Mouse (Mus musculus) embryonic stem cell, embryonic (primary cell): ENCODE data around the gene Xrra1.

ENCODE experiments used
- CTCF ChIA-PET, 4 experiments: fragments of 300-600 bp in 2 of 4; fragments of 350-600 bp in 2 of 4; sonication (Branson Sonifier 250); formaldehyde crosslinking; loops; one replicate each; lab custom pipeline; 2022; ENCODE audit warnings: inconsistent platforms in 2 of 4; lab: Charles Lee
- POLR2A ChIA-PET, 4 experiments: fragments of 300-600 bp in 2 of 4; fragments of 350-600 bp in 2 of 4; sonication (Branson Sonifier 250); formaldehyde crosslinking; loops; one replicate each; lab custom pipeline; 2022; ENCODE audit warnings: antibody characterized with exemption in 4 of 4, inconsistent platforms in 1 of 4; lab: Charles Lee

Gene Xrra1

DNA sequence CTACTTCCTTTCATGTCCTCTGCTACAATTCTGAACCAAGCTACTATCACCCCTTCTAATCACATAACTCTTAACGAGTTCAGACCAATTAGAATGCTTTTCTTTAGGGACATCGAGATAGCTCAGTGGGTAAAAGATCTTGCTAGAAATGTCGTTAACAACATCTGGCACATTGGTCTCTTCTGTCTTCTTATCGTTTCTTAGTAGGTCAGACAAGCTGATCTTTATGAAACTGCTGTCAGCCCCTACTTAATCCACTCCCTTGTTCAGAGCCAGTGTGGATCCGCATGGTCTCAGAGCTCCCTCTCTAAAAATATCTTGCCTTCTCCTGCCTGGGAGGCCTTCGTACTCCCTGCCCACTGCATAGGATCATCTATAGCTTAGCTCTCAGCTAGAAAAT lies 15.0 kb downstream of the Xrra1 start:
- ChIA-PET CTCF (no interaction called here), POLR2A (interaction anchor here in 2 of 4 experiments (0.5 to 3.0 kb wide), 5 partner anchors 10 to 18 kb away, joined by 3 to 10 read pairs (median 4); partner anchors contain the start of genes Spcs2 (in 1 of the 2) and Xrra1 (in 1 of the 2))

DNA sequence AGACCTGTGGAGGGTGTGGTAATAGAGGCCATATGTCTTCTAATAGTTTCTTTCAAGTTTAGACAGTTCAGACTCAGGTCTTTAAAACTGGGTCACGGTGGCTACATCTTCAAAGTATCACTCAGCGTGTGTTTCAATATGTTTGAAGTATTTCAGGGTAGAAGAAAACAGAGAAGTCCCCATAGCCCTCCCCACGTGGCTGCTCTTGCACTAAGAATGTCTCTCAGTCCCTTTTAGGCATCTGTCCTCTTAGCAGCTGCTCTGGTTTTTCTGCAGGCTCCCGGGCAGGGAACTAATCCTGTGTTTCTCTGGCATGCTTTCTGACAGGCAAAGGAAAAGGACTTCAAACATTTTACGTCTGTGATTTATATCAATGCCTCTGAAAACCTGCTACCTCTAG lies 17.0 kb downstream of the Xrra1 start:
- ChIA-PET CTCF (interaction anchor here (0.6 to 2.0 kb wide), 64 partner anchors 8 to 405 kb away, joined by 3 to 27 read pairs (median 4); partner anchors contain the start of gene Tpbgl (in 2 of the 4)), POLR2A (interaction anchor here in 2 of 4 experiments (0.8 to 3.0 kb wide), 6 partner anchors 12 to 392 kb away, joined by 3 to 10 read pairs (median 4); partner anchors contain the start of genes Rps3 (in 1 of the 2) and Spcs2 (in 1 of the 2))

DNA sequence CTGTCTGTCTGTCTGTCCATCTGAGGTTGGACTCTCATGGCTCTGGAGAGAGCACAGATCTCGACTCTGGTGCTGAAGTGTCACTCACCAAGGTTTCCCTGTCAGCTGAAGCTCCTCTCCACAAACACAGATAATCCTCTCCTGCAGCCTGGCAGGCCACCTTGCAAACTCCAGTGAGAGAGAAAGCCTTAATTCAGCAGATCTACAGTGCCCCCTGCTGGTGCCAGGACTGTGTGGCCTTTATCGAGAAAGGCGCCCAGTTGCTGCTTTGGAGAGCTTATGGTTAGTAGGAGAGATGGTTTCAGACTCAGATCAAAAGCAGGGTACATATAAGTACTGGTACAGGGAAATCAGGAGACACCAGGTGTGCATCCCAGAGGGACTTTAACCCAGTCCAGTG lies 17.4 kb downstream of the Xrra1 start:
- CTCF ChIA-PET: interaction anchor here (0.5 to 2.0 kb wide), 83 partner anchors 9 to 855 kb away, joined by 3 to 27 read pairs (median 4); partner anchors contain the start of genes Tpbgl (in 2 of the 4) and Spcs2 (in 1 of the 4)
- POLR2A ChIA-PET: interaction anchor here in 2 of 4 experiments (0.6 to 3.0 kb wide), 9 partner anchors 12 to 392 kb away, joined by 3 to 10 read pairs (median 3); partner anchors contain the start of genes Rps3 (in 1 of the 2) and Spcs2 (in 1 of the 2)

DNA sequence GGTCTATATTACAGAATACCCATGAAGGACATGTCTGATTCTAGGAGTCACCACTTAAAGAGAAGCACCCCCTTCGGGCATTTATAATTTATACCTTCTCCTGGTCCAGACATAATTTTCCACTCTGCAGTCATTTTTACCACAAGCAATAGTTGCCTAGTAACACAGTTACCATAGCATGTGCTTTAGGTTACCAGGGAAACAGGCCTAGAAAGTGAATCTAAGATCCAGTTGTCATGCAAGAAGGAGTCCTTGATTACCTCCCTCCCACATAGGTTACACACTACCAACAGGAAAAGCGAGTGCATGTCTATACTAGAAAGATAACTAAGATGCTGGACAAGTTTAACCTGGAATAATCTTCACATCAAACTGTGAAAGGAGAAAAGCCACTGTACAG lies 19.3 kb downstream of the Xrra1 start:
- CTCF ChIA-PET: no interaction called here

DNA sequence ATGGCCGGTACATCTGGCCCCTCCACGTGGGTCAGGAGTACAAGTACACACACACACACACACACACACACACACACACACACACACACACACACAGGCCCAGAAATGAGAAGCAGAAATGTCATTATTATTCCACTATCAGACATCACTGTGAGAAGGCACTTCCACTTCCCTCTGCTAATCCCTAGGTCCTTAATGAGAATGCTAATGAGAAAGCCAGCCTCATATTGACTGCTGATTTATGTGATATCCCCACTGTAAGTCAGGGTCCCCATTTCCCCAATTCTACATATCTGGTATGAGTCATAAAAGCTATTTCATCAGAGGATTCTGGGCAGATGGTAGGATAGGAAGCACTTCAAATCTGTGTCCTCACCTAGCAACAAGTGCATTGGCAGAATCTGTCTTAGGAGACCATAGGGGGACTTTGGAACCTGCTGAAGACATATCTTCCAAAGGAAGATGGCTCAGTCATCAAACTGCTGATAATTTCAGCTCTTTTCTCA lies 28.4 kb downstream of the Xrra1 start:
- ChIA-PET CTCF (interaction anchor here (0.9 to 2.5 kb wide), 4 partner anchors 11 to 74 kb away, joined by 3 to 13 read pairs (median 8); no protein-coding TSS in a partner anchor), POLR2A (interaction anchor here in 2 of 4 experiments (0.6 to 1.7 kb wide), 3 partner anchors 13 to 605 kb away, joined by 3 to 4 read pairs (median 3); no protein-coding TSS in a partner anchor)

More for the DNA sequence above, 19.3 kb downstream of the Xrra1 start:
- POLR2A ChIA-PET: no interaction called here

DNA sequence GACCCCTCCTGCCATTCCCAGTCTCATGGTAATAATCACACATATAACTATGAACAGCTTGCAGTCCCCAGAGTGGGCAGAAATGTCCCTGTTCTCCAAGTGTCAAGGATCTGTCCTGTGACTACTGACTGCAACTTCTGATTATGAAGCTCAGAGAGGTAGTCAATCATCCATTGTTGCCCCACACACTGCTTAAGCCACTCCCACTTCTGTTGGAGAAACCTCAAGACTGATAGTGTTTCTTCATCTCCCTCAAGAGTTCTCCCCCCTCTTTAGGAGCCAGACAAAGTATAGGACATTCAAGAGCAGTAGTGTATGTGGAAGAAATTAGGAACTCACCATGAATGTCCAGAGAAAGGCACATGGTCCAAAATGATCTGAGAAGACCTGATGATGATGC lies 28.8 kb downstream of the Xrra1 start:
- POLR2A ChIA-PET: interaction anchor here in 1 of 4 experiments (1.7 kb wide), 1 partner anchor 12 kb away, joined by 4 read pairs; no protein-coding TSS in a partner anchor
- CTCF ChIA-PET: interaction anchor here in 2 of 4 experiments (1.6 to 2.4 kb wide), 2 partner anchors 12 to 74 kb away, joined by 3 to 13 read pairs; no protein-coding TSS in a partner anchor

DNA sequence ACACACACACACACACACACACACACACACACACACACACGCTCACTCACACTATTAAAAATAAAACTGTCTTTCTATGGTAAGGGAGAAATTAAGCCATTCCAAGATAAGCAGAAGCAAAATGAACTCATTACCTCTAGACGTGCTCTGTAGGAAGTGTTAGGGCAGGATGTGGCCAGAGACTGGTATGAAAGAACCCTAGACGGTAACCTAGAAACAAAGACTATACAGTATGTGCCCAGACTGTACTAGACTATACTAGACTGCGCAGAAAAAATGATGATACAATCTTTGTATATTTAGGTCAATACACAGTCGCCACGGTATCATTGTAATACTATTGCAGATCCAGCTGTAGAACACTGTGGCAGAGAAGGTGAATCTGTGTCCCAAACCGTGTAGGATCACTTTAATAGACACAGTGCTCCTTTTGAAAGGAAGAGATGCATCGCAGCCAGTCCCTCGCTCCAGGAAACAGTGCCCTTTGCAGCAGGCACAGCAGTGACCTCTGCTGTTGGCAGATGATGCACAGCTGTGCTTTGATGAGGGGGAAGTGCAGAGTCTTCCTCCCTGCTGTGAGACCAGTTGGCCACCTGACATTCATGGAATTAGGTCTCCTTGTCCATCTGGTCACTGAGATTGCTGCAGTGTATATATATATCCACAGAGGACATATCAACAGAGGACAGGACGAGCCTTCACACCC lies 30.4 kb downstream of the Xrra1 start:
- ChIA-PET POLR2A (interaction anchor here in 2 of 4 experiments (1.0 to 1.2 kb wide), 2 partner anchors 9 to 13 kb away, joined by 3 read pairs; no protein-coding TSS in a partner anchor), CTCF (interaction anchor here in 1 of 4 experiments (0.7 kb wide), 1 partner anchor 13 kb away, joined by 4 read pairs; no protein-coding TSS in a partner anchor)

DNA sequence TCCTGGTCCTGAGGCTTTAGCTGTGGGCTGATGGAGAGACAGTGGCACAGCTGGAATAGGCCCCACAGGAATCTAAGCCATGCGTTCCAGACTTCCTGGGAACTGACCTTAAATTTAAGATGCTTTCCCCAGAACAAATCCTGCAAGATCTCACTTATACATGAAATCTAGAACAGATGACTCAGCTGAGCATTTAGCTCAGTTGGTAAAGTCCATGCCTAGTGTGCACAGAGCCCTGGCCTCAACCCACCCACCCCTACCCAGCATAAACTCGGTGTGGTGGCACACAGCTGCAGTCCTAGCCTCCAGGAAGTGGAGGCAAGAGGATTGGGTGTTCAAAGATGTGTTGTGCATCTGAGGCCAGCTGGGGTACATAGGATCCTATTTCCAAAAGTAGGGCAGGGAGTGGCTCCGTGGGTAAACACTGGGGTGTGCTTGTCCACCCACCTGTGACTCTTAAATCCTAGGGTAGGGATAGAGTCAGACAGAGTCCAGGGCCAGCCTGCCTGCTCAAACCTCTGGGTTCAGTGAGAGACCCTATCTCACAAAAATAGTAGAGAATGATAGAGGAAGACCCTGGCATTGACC lies 31.3 kb downstream of the Xrra1 start:
- ChIA-PET POLR2A (interaction anchor here in 1 of 4 experiments (1.2 kb wide), 1 partner anchor 8 kb away, joined by 3 read pairs; no protein-coding TSS in a partner anchor), CTCF (interaction anchor here in 2 of 4 experiments (0.7 to 1.2 kb wide), 2 partner anchors 14 kb away, joined by 4 read pairs; no protein-coding TSS in a partner anchor)

DNA sequence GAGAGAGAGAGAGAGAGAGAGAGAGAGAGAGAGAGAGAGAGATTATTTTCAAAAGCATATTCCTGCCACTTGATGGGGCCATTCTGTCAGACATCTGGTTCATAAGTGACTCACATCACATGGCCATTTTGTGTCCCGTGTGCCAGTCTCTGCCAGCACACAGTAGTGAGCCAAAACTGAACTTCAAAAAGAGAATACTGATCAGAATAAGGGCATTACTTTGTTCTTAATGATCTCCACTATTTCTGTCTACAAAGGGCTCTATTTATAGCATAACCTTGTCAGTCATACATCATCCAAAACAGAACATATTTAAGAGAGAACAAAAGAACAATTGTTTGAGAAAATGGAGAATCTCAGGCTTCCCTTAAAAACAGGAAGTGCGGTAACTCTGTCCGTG lies 32.6 kb downstream of the Xrra1 start:
- ChIA-PET POLR2A (no interaction called here), CTCF (interaction anchor here in 1 of 4 experiments (0.7 kb wide), 1 partner anchor 90 kb away, joined by 17 read pairs; no protein-coding TSS in a partner anchor)

DNA sequence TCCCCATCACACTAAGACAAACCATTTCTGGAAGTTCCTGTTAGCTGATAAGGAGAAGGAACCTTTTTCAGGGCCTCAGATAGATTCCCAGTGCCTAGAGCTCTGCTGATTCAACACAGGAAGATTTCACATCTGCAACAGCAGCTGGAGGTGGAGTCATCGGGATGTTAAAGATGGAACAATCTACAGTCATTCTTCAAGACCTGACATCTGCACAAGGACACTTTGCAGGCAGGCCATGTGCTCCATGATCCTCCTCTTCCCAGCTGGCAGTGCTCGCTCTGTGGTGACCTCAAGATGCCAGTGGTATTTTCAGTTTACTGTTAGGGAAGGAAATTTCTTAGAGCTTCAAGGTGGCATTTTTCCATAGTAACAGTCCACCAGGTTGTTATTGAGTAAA lies 33.4 kb downstream of the Xrra1 start:
- ChIA-PET CTCF (interaction anchor here in 2 of 4 experiments (0.6 to 1.2 kb wide), 3 partner anchors 274 to 974 kb away, joined by 3 to 13 read pairs (median 5); no protein-coding TSS in a partner anchor), POLR2A (interaction anchor here in 2 of 4 experiments (0.7 kb wide), 2 partner anchors 19 to 1090 kb away, joined by 3 read pairs; no protein-coding TSS in a partner anchor)

DNA sequence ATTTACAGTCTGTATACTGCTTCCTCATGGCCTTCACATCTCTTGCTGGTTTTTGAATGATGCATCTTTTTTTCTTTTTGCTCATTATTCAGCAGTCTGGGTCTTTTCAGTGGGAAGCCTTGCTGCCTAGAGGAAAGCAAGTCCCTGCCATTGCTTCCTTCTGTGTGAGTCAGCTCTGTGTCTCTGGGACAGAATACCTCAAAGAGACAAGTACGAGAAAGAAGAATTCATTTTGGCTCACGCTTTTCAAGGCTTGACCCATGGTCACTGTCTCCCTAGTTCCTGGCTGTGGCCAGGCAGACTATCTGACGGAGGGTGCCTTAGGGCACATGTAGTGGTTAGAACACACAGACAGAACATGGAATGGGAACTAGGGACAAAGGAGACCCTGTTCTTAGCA lies 35.1 kb downstream of the Xrra1 start:
- POLR2A ChIA-PET: interaction anchor here in 1 of 4 experiments (1.6 kb wide), 1 partner anchor 17 kb away, joined by 4 read pairs; no protein-coding TSS in a partner anchor
- CTCF ChIA-PET: interaction anchor here in 2 of 4 experiments (0.7 to 1.7 kb wide), 2 partner anchors 17 to 18 kb away, joined by 3 to 8 read pairs; no protein-coding TSS in a partner anchor

DNA sequence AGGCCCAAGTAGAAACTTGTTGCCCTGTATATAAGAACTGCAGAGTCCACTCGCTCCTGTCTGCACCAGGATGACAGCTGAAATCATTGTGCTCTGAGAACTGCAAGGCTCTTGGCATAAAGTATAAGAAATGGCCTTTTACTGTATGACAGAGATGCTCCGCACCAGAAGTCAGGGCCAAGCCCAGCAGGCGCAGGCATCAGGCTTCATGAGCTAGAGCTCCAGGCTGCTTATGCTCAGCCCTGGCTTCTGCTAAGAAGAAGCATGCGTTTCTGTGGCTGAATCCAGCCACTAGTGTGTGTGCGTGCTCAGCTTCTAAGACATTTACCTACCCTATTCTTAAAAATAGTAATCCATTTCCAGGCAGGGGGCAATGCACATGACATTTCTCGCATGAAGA lies 35.6 kb downstream of the Xrra1 start:
- POLR2A ChIA-PET: interaction anchor here in 1 of 4 experiments (1.6 kb wide), 1 partner anchor 17 kb away, joined by 4 read pairs; no protein-coding TSS in a partner anchor
- CTCF ChIA-PET: interaction anchor here in 1 of 4 experiments (1.7 kb wide), 1 partner anchor 18 kb away, joined by 8 read pairs; no protein-coding TSS in a partner anchor

DNA sequence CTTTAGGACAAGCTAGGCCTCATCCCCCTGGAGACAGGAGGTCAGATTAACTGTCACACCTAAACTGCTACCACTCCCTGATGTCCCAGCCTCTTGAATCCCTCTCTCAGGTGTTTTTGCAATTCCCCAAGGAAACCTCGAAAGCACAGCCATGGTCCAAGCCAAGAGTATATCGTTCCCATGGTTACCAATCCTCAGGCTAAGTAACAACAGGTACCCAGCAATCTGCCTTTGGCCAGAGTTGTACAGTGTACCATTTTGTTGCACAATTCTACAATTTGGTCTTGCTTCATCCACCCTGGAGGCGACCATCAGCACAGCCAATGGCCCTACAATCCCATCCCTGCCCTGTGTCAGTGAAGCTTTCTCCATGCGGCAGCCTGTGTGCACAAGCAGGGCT lies 38.0 kb downstream of the Xrra1 start:
- ChIA-PET POLR2A (no interaction called here), CTCF (interaction anchor here in 1 of 4 experiments (1.4 kb wide), 1 partner anchor 21 kb away, joined by 4 read pairs; no protein-coding TSS in a partner anchor)

DNA sequence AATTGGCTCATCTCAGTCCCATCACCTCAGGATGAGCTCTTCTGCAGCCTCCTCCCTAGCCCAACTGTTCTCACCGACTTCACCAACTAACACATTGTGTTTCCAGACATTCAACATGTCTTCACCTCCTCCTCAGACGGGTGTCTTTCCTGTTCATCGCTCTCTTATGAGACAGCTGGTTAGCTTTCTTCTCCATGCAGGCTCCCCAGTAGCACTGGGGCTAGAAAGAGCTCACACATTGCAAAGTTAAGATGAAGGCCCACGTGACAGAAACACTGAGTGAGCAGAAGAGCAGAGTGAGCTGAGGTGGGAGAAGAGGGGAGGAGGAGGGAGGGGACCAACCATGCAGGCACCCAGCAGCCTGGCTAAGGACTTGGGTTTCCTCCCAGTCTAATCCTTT lies 43.3 kb downstream of the Xrra1 start:
- CTCF ChIA-PET: interaction anchor here (0.5 to 2.5 kb wide), 8 partner anchors 9 to 79 kb away, joined by 3 to 6 read pairs (median 4); no protein-coding TSS in a partner anchor
- POLR2A ChIA-PET: interaction anchor here in 3 of 4 experiments (0.6 to 1.5 kb wide), 6 partner anchors 13 to 501 kb away, joined by 3 to 5 read pairs (median 3); no protein-coding TSS in a partner anchor

DNA sequence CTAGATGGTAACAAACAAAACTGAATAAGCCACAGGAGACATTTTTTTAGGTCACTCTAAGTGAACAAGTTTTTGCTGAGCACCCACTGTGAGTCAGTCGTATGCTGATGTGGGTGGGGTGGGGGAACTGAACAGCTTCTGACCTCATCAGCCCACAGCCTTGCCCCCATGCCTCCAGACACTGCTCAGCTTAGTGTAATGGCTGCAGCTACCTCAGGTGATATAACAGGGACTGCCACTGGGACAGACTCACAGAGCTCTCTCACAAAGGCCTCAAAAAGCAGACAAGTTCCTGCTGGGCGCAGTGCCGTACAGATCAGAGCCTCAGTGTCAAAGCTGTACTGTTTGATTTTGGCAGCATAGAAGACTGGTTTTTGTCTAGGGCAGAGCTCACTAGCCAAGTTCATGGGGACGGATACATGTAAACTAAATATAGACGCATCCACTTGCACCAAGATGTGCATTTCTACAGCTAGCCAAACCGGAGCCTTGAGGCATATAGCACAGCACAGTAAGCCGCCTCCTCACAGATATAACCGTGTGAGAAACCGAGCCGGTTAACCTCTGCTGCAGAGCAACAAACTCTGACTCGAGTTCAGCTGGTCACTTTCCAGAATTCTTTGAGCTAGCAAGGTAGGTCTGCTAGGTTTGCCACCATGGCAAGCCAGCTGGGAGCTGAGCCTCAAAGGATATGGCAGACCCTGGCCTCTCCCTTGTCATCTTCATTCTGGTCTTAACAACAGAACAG lies 44.2 kb downstream of the Xrra1 start:
- CTCF ChIA-PET: interaction anchor here in 3 of 4 experiments (0.6 to 2.5 kb wide), 7 partner anchors 10 to 657 kb away, joined by 3 to 6 read pairs (median 5); no protein-coding TSS in a partner anchor

DNA sequence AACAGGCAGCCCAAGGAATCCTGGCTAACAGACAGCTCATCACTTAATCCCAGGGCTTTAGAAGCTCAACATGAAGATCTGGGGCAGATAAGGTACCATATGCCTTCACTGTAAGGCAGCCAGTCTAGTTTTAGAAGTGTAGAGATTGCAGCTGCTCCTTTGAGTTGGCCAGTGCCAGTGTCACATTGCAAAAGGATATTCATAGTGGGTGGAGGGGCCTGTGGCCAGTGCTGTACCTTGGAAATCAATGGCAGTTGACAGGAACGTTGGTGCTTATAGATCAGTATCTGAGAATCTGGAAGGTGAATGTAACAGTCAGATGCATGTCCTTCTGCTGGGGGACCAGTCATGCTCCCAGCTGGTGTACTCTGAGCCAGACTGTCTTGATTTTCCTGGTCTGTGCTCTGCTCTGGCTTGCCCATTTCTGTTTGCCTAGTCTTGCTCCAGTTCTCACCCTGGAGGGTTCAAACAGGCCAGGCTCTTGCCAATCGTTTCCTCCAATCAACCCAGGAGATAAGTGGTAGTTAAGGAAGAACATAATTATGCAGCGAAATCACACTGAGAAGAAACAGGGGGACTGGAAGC lies 45.6 kb downstream of the Xrra1 start:
- ChIA-PET POLR2A (interaction anchor here in 2 of 4 experiments (0.6 to 2.0 kb wide), 7 partner anchors 9 to 1258 kb away, joined by 3 to 5 read pairs (median 3); partner anchors contain the start of gene Xrra1 (in 1 of the 2)), CTCF (interaction anchor here (0.6 to 1.8 kb wide), 6 partner anchors 12 to 256 kb away, joined by 3 to 8 read pairs (median 4); no protein-coding TSS in a partner anchor)

More for the DNA sequence above, 44.2 kb downstream of the Xrra1 start:
- POLR2A ChIA-PET: interaction anchor here in 3 of 4 experiments (0.6 to 2.0 kb wide), 9 partner anchors 14 to 421 kb away, joined by 3 to 5 read pairs (median 3); partner anchors contain the start of gene Xrra1 (in 1 of the 3)
